Comparison of ENCODE assay signal across 24 mouse cellular contexts in genomic region chr15:3490868-3491267, GRCm38 (mm10).
"Had no signal": no experiment of that assay in that cellular context is flagged by ENCODE, and none has a peak within 500 bp of the region (broad histone marks: within the 10 kb centered on the region; RNA-seq: fewer than 3 reads in every experiment).

No protein-coding gene starts in this region.

- ATAC-seq: hindbrain, embryonic 16.5 days; inflammation-experienced regulatory T-cells, adult 6 months; intestine, embryonic 15.5 days; intestine, postnatal 0 days had no signal

- H3K9me3 ChIP-seq: heart, embryonic 10.5 days; heart, embryonic 12.5 days; hindbrain, embryonic 10.5 days; hindbrain, embryonic 12.5 days; intestine, embryonic 15.5 days; limb, embryonic 10.5 days; limb, embryonic 12.5 days had no signal

- H3K4me3 ChIP-seq: gastrocnemius, adult 2 months; heart, embryonic 10.5 days; heart, embryonic 12.5 days; hindbrain, embryonic 10.5 days; hindbrain, embryonic 12.5 days; intestine, embryonic 15.5 days; layer of hippocampus, adult 2 months; left cerebral cortex, adult 2 months; limb, embryonic 10.5 days; limb, embryonic 12.5 days had no signal

- H3K4me2 ChIP-seq: heart, embryonic 12.5 days; hindbrain, embryonic 12.5 days; hindbrain, embryonic 14.5 days; intestine, embryonic 15.5 days; limb, embryonic 12.5 days had no signal

- H3K27ac ChIP-seq: gastrocnemius, adult 2 months; heart, embryonic 10.5 days; hindbrain, embryonic 10.5 days; hindbrain, embryonic 12.5 days; hindbrain, embryonic 14.5 days; intestine, embryonic 15.5 days; layer of hippocampus, adult 2 months; left cerebral cortex, adult 2 months; limb, embryonic 10.5 days; limb, embryonic 12.5 days had no signal

- H3K27me3 ChIP-seq: heart, embryonic 12.5 days; hindbrain, embryonic 12.5 days; intestine, embryonic 15.5 days; limb, embryonic 12.5 days had no signal

- DNase-seq: gastrocnemius, adult 2 months; gastrocnemius, postnatal 10 days; gastrocnemius, postnatal 25 days; heart, adult 18-20 months; heart, postnatal 10 days; heart, postnatal 4 days; kidney, adult 18-20 months; kidney, adult 8-10 months; kidney, postnatal 10 days; kidney, postnatal 25 days; kidney, postnatal 4 days had no signal

- H3K36me3 ChIP-seq: heart, embryonic 10.5 days; heart, embryonic 12.5 days; hindbrain, embryonic 10.5 days; hindbrain, embryonic 12.5 days; intestine, embryonic 15.5 days; limb, embryonic 10.5 days; limb, embryonic 12.5 days had no signal

- H3K9ac ChIP-seq: heart, embryonic 12.5 days; hindbrain, embryonic 12.5 days; hindbrain, embryonic 14.5 days; intestine, embryonic 15.5 days; limb, embryonic 12.5 days had no signal

- H3K4me1 ChIP-seq: hindbrain, embryonic 10.5 days; hindbrain, embryonic 12.5 days; intestine, embryonic 15.5 days; limb, embryonic 10.5 days had no signal
